Mouse (Mus musculus) E14TG2a.4 (cell line): ENCODE data around the gene Prr5l.
"Not testable (repeated sequence)": the region's sequence is repeated elsewhere in the genome, so short reads cannot be mapped to it uniquely, and the experiment has no call there.

Experiments
- H3K27me3 ChIP-seq: 2 replicates; pipeline ENCODE4 v1.6.1; 2014; ENCODE audit warnings: low read length, control low read depth; ENCODE audit not compliant: insufficient read depth
- H3K36me3 ChIP-seq: 2 replicates; pipeline ENCODE4 v1.6.1; 2014; ENCODE audit warnings: low read length, control low read depth; ENCODE audit not compliant: insufficient read depth
- H3K4me1 ChIP-seq: replicated peaks from 2 replicates; pipeline ENCODE4 v1.6.1; 2014; ENCODE audit warnings: low read depth, low read length, control low read depth
- H3K4me3 ChIP-seq: replicated peaks from 2 replicates; pipeline ENCODE4 v1.5.1; 2014; ENCODE audit warnings: mild to moderate bottlenecking, low read length
- H3K9me3 ChIP-seq: 2 replicates; pipeline ENCODE4 v1.6.1; 2014; ENCODE audit warnings: low read length, control low read depth
- CTCF ChIP-seq: conservative IDR thresholded peaks from 2 replicates; pipeline ENCODE4 v1.5.1; 2014; ENCODE audit warnings: low read length
- NANOG ChIP-seq: IDR thresholded peaks from 2 replicates; pipeline ENCODE4 v1.6.1; 2014; ENCODE audit warnings: borderline replicate concordance, low read length, mixed read lengths
- POU5F1 ChIP-seq: IDR thresholded peaks from 2 replicates; pipeline ENCODE4 v1.6.1; 2014; ENCODE audit warnings: low read length, borderline replicate concordance

Prr5l gene

DNA sequence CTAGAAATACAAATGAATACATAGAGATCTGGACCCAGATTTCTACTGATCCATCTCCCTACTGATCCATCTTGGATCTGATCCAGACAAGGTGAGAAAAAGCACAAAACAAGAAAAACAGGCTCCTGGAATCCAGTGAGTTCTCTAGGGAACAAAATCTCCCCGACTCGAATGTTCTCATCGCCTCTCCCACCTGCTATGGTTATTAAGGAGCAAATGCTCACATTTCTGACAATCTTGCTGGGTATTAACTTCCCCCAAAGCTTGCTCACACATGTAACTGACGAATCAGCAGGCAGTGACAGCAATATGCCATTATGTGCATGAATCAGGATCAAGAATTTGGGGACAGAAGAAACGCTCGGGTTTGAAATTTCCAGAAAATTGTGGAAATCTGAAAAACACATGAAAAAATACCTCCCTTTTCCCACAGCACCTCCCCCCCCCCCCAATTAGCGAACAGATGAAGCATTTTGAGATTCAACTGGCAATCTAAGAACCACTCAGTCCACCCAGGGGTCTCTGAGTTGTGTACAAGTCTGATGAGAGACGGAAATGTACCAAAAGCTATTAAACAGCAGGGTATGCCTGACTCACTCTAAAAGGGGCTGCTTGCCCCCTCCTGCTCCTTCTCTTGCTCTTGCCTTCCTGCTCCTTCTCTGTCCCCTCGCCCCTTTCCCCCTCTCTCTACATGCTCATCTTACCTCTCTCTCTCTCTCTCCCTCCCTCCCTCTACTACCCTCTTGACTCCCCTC is 123.1 kb downstream of the Prr5l start:
- Histone ChIP-seq H3K9me3 (no peaks in the 10 kb centered on the region), H3K4me3 (no peak overlapping the region)
- TF ChIP-seq CTCF (no peak), POU5F1 (no peak), NANOG (no peak)

DNA sequence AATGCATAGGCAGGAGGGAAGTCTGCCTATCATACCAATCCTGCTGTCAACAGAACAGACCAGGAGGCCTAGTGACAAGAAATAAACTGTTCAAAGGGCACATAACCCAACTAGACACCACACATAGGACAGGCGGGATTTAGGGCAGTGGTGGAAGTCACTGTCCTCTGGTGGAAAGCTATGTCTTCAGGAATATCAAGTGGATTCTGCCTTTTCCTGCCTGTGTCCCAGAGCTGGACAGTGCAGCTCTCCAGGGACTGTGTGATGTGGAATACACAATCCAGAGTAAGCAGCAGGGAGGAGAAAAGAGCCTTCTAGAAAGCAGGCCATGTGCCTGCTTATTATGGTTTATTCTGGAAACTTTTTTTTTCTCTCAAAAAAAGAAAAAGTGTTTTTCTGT is 125.0 kb downstream of the Prr5l start:
- no peaks in the 10 kb centered on the region for H3K9me3 ChIP-seq
- no peak for TF ChIP-seq NANOG
- no peak for TF ChIP-seq POU5F1
- TF ChIP-seq CTCF: no peak
- H3K36me3 ChIP-seq: no peaks in the 10 kb centered on the region
- no peaks in the 10 kb centered on the region for H3K27me3 ChIP-seq
- no peak overlapping the region for H3K4me3 ChIP-seq
- H3K4me1 ChIP-seq: peaks cover 53% of the 10 kb centered on the region

More for the DNA sequence above, 123.1 kb downstream of the Prr5l start:
- Histone ChIP-seq H3K27me3 (no peaks in the 10 kb centered on the region), H3K36me3 (no peaks in the 10 kb centered on the region), H3K4me1 (peaks cover 34% of the 10 kb centered on the region)

DNA sequence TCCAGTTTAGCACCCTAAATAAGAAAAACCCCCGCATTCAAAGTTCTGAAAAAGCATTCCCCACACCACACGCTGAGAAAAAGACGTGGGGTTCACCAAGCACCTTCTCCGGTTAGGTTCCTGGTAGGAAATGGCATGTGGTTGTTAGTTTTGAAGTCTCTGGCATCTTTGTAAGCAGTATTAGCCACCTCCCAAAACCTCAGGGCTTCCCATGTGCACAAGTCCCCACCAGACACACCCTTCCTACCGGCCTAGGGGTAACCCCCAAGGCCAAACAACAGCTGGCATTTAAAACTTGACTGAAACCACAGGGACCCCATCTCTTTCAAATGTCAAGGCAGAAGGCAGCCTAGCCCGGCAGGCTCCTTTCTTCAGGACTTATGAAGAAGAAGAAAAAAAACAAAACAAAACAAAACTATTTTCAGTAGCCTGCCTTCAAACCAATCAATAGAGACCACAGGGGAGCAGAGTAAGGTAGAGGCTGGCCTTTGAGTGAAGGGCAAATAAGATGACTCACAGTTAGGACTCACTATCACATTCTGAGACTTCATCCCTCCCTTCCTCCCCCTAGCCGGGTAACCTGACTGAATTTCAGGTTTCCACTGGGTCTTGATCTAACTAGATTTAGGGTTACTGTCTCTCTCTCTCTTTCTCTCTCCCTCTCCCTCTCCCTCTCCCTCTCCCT is 126.6 kb downstream of the Prr5l start:
- Histone ChIP-seq H3K36me3 (no peaks in the 10 kb centered on the region), H3K4me3 (peak overlapping the region; percentile 27), H3K27me3 (no peaks in the 10 kb centered on the region), H3K9me3 (no peaks in the 10 kb centered on the region), H3K4me1 (peaks cover 67% of the 10 kb centered on the region)
- TF ChIP-seq POU5F1 (no peak), NANOG (peak; percentile 69; the same call in 1 of the 2 replicates)

DNA sequence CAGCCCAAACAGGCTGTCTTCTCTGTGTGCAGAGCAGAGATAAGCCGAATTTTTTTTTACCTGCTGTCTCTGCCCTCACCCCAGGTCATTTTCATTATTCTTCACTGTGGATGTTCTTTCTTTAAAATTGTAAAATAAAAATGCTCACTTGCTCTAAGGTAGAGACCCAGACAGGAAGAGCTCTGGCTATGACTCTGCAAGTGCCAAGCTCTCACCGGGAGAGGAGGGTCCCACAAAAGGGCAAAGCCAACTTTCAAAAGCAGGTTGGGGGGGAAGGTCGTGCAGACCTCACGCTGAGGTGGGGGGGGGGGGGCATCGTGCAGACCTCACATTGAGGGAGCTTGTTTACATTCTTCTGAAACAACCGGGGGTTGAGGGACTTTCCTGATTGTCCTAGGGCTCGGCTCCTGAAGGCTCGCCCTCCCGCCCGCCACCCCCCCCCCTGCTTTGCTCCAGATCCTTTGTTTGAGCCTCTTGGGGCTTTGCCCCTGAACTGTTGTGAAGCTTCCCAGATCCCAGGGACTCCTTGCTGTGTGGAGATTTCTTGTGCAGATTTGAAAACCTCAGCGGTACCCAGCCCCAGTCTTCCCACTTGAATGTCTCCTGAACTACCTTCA is 127.8 kb downstream of the Prr5l start:
- H3K36me3 ChIP-seq: no peaks in the 10 kb centered on the region
- no peaks in the 10 kb centered on the region for H3K27me3 ChIP-seq
- peaks cover 71% of the 10 kb centered on the region for H3K4me1 ChIP-seq
- 0 out of 2 replicates have a peak overlapping the region, but pooled peaks have one; percentile 10 for H3K4me3 ChIP-seq
- TF ChIP-seq NANOG (peak; percentile 28; the same call in 1 of the 2 replicates), POU5F1 (no peak), CTCF (no peak)
- no peaks in the 10 kb centered on the region for H3K9me3 ChIP-seq

DNA sequence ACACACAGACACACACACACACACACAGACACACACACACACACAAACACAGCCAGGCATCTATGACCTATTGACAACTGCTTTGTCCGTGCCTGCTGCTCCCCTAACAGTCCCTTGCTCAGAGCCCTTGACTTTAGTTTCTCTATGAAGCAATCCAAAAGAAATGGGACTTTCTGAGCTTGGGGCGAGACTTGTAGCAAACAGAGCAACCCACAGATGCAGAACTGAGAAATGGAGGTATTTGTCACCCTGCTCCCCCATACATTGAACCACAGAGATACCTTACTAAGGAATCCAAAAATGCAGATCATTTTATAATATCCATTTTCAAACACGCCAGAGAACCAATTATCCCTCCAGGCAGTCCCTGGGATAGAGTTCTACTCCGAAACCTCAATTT is 128.4 kb downstream of the Prr5l start:
- Histone ChIP-seq H3K4me1 (peaks cover 71% of the 10 kb centered on the region), H3K4me3 (no peak overlapping the region), H3K9me3 (no peaks in the 10 kb centered on the region), H3K27me3 (no peaks in the 10 kb centered on the region), H3K36me3 (no peaks in the 10 kb centered on the region)
- TF ChIP-seq CTCF: no peak
- no peak for TF ChIP-seq NANOG
- TF ChIP-seq POU5F1: no peak

DNA sequence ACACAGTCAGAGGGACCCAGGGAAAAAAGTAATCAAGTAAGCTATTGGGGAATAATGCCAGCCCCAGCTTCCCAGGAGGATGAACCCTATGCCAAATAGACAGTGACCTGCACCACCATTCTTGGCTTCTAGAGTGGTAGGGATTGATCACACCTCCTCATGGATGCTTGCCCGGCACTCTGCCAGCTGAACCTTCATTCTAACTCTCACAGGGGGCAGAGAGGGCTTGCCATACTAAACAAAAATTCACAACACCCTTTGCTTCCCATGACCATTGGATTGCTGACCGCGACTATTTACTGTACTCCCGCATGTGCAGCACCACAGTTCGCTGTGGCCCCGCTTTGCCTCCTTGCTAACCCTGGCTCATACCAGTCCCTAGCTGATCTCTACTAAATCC is 129.8 kb downstream of the Prr5l start:
- H3K36me3 ChIP-seq: no peaks in the 10 kb centered on the region
- no peaks in the 10 kb centered on the region for H3K9me3 ChIP-seq
- H3K4me3 ChIP-seq: no peak overlapping the region
- no peaks in the 10 kb centered on the region for H3K27me3 ChIP-seq
- H3K4me1 ChIP-seq: peaks cover 67% of the 10 kb centered on the region
- TF ChIP-seq POU5F1 (no peak), NANOG (no peak), CTCF (no peak)

DNA sequence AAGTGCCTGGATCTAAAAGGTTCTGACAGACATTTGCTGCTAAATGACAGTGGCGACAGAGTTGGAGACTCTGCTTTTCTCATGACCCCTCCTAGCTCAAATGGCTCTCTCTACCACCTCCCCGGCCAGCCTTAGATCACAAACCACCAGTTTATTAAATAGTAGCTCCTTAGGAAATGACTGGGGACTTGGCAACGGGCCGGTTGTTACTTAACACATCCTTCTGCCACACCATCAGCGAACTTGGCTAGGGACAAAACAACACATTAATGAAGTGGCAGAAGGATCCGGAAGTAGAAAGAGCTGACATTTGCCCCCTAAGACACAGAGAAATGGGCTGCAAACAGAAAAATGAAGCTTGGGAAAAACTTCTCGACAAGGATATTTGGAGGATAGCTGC is 130.4 kb downstream of the Prr5l start:
- Histone ChIP-seq H3K4me3 (no peak overlapping the region), H3K27me3 (no peaks in the 10 kb centered on the region), H3K36me3 (no peaks in the 10 kb centered on the region), H3K9me3 (no peaks in the 10 kb centered on the region), H3K4me1 (peaks cover 61% of the 10 kb centered on the region)
- TF ChIP-seq NANOG (no peak), CTCF (no peak), POU5F1 (no peak)

DNA sequence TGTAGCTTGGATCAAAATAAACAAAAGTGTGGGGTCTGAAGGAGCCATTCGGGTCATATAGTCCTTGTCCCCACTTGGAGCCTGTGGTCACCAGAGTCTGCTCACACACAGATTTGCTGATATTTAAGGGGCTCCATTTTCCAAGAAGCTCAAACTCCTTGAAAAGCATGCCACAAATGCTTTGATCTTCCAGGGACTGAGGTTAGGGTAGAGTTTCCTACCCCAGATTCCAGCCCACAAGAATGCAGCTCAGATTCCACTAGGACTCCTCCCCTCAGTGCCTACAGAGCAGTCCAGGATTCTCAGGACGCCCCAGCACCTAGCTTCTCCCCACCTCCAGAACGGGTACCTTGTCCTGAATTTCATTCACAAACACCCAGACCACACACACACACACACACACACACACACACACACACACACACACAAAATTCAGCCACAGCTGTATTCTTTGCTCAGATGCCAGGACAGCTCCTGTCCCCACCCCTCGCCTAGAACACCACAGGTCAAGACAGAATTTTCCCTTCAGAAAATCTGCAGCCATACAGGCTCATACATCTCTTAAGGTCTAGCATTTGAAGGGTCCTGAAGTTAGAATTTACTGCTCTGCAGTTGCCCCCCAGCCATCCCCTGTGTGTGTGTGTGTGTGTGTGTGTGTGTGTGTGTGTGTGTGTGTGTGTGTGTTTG is 131.4 kb downstream of the Prr5l start:
- Histone ChIP-seq H3K36me3 (no peaks in the 10 kb centered on the region), H3K27me3 (0 out of 2 replicates have a peak, but pooled peaks cover 5% of the 10 kb centered on the region), H3K4me3 (no peak overlapping the region), H3K9me3 (no peaks in the 10 kb centered on the region), H3K4me1 (peaks cover 52% of the 10 kb centered on the region)
- TF ChIP-seq POU5F1 (no peak), NANOG (no peak), CTCF (no peak)

DNA sequence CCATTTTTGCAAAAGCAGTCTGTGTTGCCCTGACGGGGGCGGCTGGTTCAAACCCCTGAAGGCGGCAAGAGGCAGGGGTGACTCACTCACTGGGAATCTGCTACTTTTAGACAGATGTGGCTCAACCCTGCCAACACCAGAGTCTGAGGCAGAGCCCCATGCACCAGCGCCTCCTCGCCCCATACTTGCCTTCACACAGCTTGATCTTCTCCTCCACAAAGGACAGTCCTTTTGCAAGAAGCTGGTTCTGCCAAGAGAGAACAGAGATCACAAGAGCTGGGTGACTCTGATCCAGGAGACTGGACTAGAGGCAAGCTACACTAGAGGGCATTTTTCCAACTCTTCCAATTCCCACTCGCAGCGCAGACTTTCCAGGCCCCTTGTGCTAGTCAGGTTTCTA is 136.3 kb downstream of the Prr5l start:
- Histone ChIP-seq H3K4me1 (peaks cover 7% of the 10 kb centered on the region), H3K36me3 (no peaks in the 10 kb centered on the region), H3K27me3 (peaks cover 12% of the 10 kb centered on the region; the same call in 1 of the 2 replicates), H3K9me3 (no peaks in the 10 kb centered on the region), H3K4me3 (no peak overlapping the region)
- TF ChIP-seq CTCF: no peak
- no peak for TF ChIP-seq NANOG
- TF ChIP-seq POU5F1: no peak

DNA sequence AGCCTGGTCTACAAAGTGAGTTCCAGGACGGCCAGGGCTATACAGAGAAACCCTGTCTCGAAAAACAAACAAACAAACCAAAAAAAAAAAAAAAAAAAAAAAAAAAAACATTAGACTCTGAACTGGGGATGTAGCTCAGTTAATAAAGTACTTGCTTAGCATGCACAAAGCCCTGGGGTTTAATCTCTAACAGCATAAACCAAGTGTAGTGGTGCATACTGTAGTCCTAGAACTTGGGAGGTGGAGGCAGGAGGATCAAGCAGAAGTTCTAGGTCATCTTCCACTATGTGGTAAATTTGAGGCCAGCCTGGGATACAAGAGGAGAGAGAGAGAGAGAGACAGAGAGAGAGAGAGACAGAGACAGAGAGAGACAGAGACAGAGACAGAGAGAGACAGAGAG is 137.2 kb downstream of the Prr5l start:
- H3K9me3 ChIP-seq, H3K36me3 ChIP-seq, H3K4me1 ChIP-seq, H3K4me3 ChIP-seq: not testable (repeated sequence)
- peaks cover 12% of the 10 kb centered on the region; the same call in 1 of the 2 replicates for H3K27me3 ChIP-seq
